Mouse (Mus musculus) gastrocnemius, postnatal 14 days (tissue): ENCODE measurements around the gene Fmo4. TPM values are rescaled to one million over a fixed set of nuclear protein-coding genes. Genes with fewer than 3 reads are reported as not detected.
"Not testable (repeated sequence)": the region's sequence is repeated elsewhere in the genome, so short reads cannot be mapped to it uniquely, and the experiment has no call there.

ENCODE experiments used
- DNase-seq: peaks from one replicate; pipeline ENCODE4 v3.0.0; 2021; ENCODE audit warnings: mixed read lengths
- intact Hi-C: fragments of 180-260 bp; cut with DNase I; formaldehyde crosslinking; loops from one replicate; pipeline ENCODE4 v1.15.1; 2025; ENCODE audit warnings: low total_unique reads
- total RNA-seq, 2 experiments: library from RNA; stranded (reverse); gene quantifications; 2 replicates each; pipeline ENCODE4 v1.2.3; 2021

The Fmo4 gene
- total RNA-seq, 2 experiments from 2014 or later: 0.16 to 0.31 TPM

DNA sequence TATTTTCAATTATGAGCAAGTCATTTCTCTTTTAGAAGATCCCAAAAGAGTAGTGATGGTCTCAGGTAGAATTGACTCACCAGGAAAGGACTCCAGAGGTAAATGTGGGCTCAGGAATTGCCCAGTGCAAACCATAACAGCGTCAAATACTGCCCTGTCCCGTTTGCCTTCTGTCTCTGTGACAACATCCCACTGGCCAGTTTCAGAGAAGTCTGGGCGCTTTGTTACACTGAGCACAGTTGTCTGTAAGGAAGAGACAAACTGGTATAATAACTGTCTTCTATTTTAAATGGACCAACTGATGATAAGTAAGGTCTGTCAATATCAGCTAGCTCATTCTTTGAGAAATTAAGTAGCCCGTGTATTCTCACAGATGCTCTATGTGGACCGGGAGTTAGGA is 6.3 kb downstream of the Fmo4 start:
- DNase-seq: no peak
- intact Hi-C loops: no loop called here

DNA sequence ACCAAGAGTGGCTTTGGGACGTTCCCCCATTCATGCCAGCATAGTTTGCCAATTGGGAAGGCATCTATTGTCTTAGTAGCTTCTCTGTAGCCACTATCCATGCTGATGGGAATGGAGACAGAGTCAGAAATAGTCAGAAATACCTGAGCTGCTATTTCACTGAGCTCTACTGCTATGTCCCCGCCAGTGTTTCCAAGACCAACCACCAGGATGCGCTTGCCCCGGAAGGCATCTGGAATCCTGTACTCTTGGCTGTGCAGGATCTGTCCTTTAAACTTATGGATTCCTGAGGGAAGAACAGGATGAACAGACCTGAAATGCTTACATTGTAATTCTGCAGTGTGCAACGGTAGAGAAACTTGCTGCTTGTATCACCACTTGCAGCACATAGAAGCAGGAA is 8.8 kb downstream of the Fmo4 start:
- intact Hi-C loops: no loop called here
- DNase-seq: no peak

GRCm38 (mm10) chr1:162796441-162796840 is 17.3 kb downstream of the Fmo4 start:
- intact Hi-C loops: no loop called here
- no peak for DNase-seq

DNA sequence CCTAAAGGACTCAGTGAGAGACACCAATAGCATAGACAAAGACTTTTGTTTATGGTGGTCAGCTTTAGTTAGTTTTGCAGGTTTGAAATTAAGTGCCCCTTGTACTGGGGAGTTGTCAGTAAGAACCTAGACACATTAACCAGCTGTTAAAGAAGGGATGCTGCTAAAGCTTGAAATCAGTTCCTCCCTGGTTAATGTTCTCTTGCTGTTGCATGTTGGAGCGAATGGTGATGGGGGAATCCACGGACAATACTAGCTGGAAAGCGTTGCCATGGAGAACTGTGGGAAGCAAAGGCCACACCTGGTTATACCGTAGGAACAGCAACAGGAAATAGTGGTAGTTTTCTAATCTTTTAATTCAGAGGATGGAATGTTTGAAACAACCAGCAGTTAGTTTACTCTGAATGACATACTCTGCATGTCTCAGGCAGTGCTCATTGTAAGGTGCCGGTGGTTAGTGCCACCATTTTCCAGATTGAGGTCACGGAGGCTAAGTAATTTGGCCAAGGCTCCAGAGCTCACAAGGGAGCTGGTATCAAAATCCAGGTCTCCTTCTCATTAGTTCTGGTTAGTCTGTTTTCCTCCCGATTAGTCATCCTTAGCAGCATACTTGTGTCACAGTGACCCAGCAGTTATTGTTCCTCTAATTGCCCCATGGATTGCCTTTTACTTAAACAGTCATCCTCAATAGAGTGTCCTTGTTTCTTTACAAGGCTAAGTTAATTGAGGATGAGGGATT is 21.3 kb downstream of the Fmo4 start:
- intact Hi-C loops: no loop called here
- no peak for DNase-seq

DNA sequence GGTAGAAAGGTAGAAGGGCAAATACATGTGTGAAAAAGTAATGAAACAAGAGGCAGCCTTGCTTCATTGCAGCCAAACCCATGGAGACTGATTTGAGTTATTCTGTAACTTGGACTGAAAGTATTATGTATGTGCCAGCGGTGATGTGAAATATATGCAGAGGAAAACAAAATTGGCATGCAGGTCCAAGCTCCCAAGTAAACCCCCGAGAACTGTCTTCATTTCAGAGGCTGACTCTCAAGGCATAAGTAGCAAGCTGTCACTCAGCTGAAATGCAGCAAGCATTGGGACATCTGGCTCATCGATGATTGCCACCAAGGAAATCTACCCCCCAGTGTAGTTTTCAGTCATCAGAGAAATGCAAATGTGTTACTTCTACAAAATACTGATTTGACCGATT is 28.6 kb downstream of the Fmo4 start:
- intact Hi-C loops: no loop called here
- DNase-seq: no peak

GRCm38 (mm10) chr1:162783669-162784248 is 30.0 kb downstream of the Fmo4 start:
- DNase-seq: no peak
- intact Hi-C loops: no loop called here

GRCm38 (mm10) chr1:162781035-162781434 is 32.7 kb downstream of the Fmo4 start:
- intact Hi-C loops, DNase-seq: not testable (repeated sequence)

GRCm38 (mm10) chr1:162777943-162778538 is 35.7 kb downstream of the Fmo4 start:
- intact Hi-C loops: no loop called here
- DNase-seq: no peak

GRCm38 (mm10) chr1:162773661-162774060 is 40.1 kb downstream of the Fmo4 start:
- no peak for DNase-seq
- intact Hi-C loops: no loop called here

- intact Hi-C loops: no loop called here
- no peak for DNase-seq
Observed at GRCm38 (mm10) chr1:162771617-162772360, 42.0 kb downstream of the Fmo4 start.

DNA sequence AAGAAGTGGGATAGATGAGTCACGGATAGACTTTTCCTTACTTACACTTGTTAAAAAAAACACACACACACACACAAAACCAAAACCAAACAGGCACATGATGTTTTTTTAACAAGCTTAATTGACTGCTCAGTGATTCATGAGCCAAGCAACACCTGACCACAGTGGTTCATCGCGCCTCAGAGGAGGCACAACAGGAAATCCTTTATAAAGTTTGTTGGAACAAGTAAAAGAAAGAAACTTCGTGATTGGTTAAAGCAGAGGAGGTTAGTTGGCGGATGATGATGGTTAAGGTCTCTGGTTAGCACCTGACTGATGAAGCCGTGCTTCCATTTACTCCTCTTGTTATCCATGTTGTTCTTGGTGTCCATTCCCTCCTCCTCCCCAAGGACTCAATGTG is 61.8 kb downstream of the Fmo4 start:
- intact Hi-C loops: no loop called here

DNA sequence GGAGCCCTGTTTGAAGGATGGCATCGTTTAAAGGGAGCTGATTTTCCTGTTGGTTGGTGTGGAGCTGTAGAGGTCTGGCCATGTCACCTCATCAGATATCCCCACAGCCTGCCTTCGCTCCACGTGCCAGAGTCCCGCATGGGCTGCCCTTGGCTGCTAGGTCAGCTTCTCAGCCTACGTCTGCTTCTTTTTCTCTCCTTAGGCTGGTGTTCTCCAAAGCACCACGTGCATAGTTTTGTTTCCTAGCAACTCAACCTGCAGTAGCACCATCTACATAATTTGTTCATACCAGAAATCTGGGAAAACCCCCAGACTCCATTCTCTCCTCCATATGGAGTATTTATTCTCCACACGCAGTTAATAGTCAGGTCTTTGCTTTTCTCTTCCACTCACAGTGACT is 64.2 kb downstream of the Fmo4 start:
- intact Hi-C loops: no loop called here
- DNase-seq: no peak

More for the DNA sequence above, 61.8 kb downstream of the Fmo4 start:
- no peak for DNase-seq

DNA sequence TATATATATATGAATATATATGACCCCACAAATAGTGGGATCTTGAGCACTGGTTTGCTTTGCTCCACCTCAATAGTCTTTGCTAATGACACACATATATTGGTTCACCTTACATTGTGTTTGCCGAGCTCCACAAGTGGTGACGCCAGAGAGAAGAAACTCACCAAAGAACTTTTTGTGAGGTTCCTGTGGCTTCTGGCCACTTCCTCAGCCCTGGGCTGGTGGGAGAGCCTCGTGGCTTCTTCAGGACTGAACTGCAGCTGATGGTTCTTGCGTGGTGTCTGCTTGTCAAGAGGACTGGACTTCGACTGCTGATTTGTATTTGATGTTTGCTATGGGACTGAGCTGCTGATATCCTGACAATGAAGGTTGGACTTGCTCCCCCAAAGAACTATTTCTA is 65.0 kb downstream of the Fmo4 start:
- intact Hi-C loops: no loop called here
- DNase-seq: no peak

Other genes starting within 250 kb of the Fmo4 start
- gene Vamp4, start 243.5 kb downstream of the Fmo4 start, total RNA-seq: 10 to 100 TPM; 14.6 to 16.0 TPM
- 10 to 100 TPM; 13.4 to 14.3 TPM for gene Myoc, start 174.8 kb downstream of the Fmo4 start, total RNA-seq
- gene Myocos, start 155.8 kb downstream of the Fmo4 start, total RNA-seq: not detected
- gene Prrc2c, start 73.4 kb downstream of the Fmo4 start, total RNA-seq: 10 to 100 TPM; 57.9 to 58.5 TPM
- 10 to 100 TPM; 16.2 to 23.7 TPM for gene Fmo1, start 52.6 kb upstream of the Fmo4 start, total RNA-seq
- 1 to 10 TPM; 3.9 to 7.8 TPM for gene Fmo2, start 84.8 kb upstream of the Fmo4 start, total RNA-seq
- not detected for gene Fmo6, start 123.5 kb upstream of the Fmo4 start, total RNA-seq
- not detected for gene Fmo3, start 170.6 kb upstream of the Fmo4 start, total RNA-seq